Mouse (Mus musculus): ENCODE measurements at regions not wholly inside any gene's neighbourhood (a gene's known extent, or its start where the extent isn't known, plus 50 kb on each side); places are given as distances from the start of the nearest gene placed in this dataset.

DNA sequence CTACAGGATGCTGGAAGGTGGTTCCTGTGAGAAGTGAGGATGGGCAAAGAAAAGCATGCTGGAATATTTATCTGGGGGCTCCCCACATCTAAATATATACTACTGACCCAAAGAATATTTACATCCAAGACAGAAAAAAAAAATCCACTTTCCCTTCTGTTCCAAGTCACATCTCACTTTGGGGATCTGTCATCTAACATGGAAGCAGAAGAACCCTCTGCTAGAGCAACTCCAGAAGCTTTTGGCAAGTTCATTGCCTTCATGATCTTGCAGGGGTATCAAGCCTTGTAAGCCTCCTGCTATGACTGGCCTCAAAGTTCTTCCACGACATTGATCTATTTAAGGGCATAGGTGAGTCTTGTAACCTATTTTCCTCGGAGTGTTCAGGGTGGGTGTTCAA, 64.9 kb upstream of the Spdye4c start:
- DNase-seq (ENCODE audit: low spot score) = no peak

DNA sequence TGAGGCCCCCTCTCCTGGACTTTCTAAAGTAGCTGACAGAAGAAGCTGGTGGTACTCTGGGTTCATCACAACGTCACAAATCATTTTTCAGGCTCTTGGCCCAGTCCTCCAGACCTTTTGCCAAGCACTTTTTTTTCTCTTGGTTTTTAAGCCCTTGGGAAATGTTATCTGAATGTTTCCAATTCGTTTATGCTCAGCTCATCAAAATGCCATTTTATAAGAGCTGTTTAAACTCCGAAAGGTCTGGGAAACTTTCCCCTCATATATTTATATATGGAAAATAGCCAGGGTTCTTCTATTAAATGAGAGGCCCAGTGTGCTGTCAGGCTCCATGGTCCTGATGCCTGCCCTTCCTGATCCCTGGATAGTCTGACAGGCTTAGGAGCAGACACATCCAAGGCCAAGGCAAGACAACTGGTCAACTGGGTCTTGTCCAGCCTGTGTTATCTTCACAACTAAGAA, 64.1 kb upstream of the Spdye4c start:
- DNase-seq (ENCODE audit: low spot score) = no peak

DNA sequence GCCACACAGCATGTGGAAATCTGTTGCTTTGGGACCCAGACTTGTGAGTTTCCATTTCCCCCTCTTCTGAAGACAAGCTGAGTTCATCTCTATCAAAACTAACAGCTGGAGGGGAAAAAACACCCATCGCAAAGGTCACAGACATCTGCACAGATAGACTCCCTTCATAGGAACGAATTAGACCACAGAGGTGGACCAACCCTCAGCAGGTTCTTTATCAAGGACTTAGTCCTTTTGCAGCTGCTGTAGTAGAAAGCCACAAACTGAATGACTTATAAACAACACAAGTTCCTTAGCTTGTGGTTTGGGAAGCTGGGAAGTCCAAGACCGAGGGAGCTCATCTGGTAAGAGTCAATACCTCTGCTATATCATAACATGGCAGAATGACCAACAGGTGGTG, 54.7 kb upstream of the Spdye4c start:
- DNase-seq (ENCODE audit: low spot score) = no peak

DNA sequence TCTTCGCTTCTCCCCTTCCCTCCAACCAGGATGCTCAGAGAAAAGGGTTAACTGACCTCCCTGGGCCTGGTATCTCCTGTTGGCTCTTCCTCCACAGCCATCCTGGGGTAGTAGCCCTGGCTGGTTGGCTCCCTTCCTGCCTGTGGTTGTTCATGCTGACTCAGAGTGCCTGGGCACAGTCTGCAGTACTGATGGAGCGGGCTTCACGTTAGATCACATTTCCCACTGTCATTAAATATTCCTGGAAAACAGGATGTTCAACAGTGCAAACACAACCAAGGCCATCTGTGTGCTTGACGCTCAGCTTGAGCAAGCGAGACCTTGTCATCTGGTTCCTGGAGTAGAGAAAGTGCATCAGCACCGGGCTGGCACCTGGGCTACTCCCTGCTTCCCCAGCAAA, 53.6 kb upstream of the Spdye4c start:
- DNase-seq (ENCODE audit: low spot score) = no peak

DNA sequence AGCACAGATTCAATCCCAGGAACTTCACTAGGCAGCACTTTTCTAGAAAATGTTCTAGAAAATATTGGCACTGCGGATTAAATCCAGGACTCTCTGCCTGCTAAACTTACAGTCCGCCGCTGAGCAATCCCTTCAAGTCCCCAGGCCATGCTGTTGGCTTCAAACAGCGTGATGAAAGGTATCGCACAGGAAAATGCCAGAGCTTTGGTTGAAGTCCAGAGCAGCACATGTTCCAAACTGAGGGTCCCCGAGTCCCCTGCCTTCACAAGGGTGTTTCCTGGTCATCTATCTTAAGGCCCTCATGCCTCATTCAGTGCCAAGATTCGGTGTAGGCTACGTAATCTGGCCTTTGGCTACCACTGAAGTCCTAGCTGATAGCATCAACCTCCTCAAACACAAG, 52.3 kb upstream of the Spdye4c start:
- DNase-seq (ENCODE audit: low spot score) = no peak
